Mouse (Mus musculus): ENCODE results near the gene Eif3l.

Eif3l gene

DNA sequence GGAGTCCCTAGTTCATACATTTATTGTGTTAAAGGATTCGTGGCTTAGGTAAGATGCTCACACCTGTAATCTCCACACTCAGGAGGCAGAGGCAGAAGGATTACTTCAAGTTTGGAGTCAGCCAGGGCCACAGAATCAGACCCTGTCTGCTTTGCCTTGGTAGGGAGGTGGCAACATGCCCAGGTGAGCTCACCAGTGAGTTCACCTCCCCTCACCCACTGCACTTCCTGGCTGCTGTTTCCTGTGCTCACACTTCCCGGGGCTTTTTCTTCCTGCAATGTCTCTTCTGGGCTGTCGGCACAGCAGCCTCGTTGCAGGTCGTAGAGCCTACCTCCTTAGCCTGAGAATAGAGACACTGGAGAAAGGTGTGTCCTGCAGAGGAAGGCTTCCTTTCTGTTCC lies 40.3 kb downstream of the Eif3l start:
- DNase-seq (ENCODE audit: low read depth, low spot score) = no peak
- H3K36me3 ChIP-seq (ENCODE audit: control insufficient read depth, insufficient read depth, low read length, poor library complexity, severe bottlenecking) = peaks cover 13% of the 10 kb centered on the region
- H3K27me3 ChIP-seq (ENCODE audit: control insufficient read depth, insufficient read depth, low read length, poor library complexity, severe bottlenecking) = no peaks in the 10 kb centered on the region

GRCm38 (mm10) chr15:79119491-79119890 lies 44.5 kb downstream of the Eif3l start:
- DNase-seq (ENCODE audit: low read depth, low spot score) = no peak
- H3K36me3 ChIP-seq (ENCODE audit: control insufficient read depth, insufficient read depth, low read length, poor library complexity, severe bottlenecking) = peaks cover 12% of the 10 kb centered on the region
- H3K27me3 ChIP-seq (ENCODE audit: control insufficient read depth, insufficient read depth, low read length, poor library complexity, severe bottlenecking) = no peaks in the 10 kb centered on the region

DNA sequence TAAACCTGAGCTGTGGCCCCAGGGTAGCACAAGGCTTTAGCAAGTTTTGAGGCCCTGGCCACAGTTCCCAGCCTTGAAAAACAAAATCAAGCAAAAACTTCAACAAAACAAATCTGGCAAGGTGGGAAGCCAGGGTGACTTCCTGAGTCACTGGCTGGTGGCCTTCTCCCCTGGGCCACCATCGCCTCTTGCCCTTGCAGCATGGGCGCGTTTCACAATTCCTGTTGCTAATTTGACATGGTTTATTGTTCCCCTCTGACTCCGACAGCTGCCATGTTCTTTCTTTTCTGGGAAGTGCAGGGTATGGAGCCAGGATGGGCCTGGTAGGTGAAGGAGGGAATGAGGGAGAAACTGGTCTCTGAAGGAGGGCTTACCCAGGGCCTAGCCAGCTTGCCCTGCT lies 47.1 kb downstream of the Eif3l start:
- DNase-seq (ENCODE audit: low read depth, low spot score) = no peak
- H3K27me3 ChIP-seq (ENCODE audit: control insufficient read depth, insufficient read depth, low read length, poor library complexity, severe bottlenecking) = no peaks in the 10 kb centered on the region
- H3K36me3 ChIP-seq (ENCODE audit: control insufficient read depth, insufficient read depth, low read length, poor library complexity, severe bottlenecking) = peaks cover 8% of the 10 kb centered on the region

- H3K36me3 ChIP-seq (ENCODE audit: control insufficient read depth, insufficient read depth, low read length, poor library complexity, severe bottlenecking) = peaks cover 10% of the 10 kb centered on the region
- no peak for DNase-seq (ENCODE audit: low read depth, low spot score)
- no peaks in the 10 kb centered on the region for H3K27me3 ChIP-seq (ENCODE audit: control insufficient read depth, insufficient read depth, low read length, poor library complexity, severe bottlenecking)
These were observed 47.6 kb downstream of the Eif3l start for GRCm38 (mm10) chr15:79122546-79122945.

DNA sequence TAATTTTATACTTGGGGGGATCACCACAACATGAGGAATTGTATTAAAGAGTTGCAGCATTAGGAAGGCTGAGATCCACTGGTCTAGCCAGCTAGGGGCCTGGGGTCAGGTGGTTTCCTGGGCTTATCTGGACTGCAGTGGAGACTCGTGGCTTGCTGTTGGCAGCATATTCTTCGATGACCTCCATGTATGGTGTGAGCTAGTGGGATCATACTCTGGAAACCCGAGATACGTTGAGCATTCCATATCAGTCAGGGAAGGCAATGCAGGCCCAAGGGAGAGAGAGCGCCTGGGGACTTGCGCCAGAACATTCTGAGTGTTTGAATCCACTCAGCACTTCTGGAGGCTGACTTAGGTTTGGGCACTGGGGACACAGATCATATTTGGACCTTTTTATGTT lies 48.8 kb downstream of the Eif3l start:
- no peaks in the 10 kb centered on the region for H3K27me3 ChIP-seq (ENCODE audit: control insufficient read depth, insufficient read depth, low read length, poor library complexity, severe bottlenecking)
- no peak for DNase-seq (ENCODE audit: low read depth, low spot score)
- peaks cover 14% of the 10 kb centered on the region for H3K36me3 ChIP-seq (ENCODE audit: control insufficient read depth, insufficient read depth, low read length, poor library complexity, severe bottlenecking)

- DNase-seq (ENCODE audit: low read depth, low spot score) = no peak
- peaks cover 14% of the 10 kb centered on the region for H3K36me3 ChIP-seq (ENCODE audit: control insufficient read depth, insufficient read depth, low read length, poor library complexity, severe bottlenecking)
- H3K27me3 ChIP-seq (ENCODE audit: control insufficient read depth, insufficient read depth, low read length, poor library complexity, severe bottlenecking) = no peaks in the 10 kb centered on the region
These were observed 49.4 kb downstream of the Eif3l start for GRCm38 (mm10) chr15:79124331-79124875.

DNA sequence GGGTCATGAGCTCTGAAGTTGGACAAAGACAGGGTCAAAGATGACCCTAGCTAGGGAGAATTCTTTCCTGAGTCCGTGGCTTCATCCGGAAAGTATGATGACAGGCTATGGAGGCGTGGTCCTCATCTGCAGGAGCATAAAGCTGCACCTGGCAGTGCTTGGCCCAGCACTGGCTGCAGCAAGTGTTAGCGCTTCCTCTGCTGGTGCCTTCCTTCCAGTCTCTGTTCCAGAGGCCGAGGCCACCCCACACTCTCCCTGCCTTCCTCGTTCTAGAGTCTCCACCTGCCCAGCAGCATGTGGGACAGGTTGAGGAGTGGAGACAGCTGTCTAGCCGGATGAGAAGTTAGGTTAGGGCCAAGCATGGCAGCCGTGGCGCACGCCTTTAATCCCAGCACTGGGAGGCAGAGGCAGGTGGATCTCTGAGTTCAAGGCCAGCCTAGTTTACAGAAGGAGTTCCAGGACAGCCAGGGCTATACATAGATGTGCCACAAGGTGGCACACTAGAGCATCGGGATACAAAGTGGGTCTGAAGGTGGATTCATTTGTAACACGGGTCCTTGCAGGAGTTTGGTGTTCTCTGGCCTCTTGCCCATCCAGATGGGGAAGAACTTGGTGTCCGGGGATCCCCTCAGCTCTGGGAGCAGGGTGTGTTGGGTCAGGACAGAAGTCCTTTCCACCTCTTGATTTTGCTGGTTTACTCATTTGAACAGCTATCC lies 51.4 kb downstream of the Eif3l start:
- H3K27me3 ChIP-seq (ENCODE audit: control insufficient read depth, insufficient read depth, low read length, poor library complexity, severe bottlenecking) = no peaks in the 10 kb centered on the region
- peak; percentile 70 for DNase-seq (ENCODE audit: low read depth, low spot score)
- H3K36me3 ChIP-seq (ENCODE audit: control insufficient read depth, insufficient read depth, low read length, poor library complexity, severe bottlenecking) = peaks cover 15% of the 10 kb centered on the region

DNA sequence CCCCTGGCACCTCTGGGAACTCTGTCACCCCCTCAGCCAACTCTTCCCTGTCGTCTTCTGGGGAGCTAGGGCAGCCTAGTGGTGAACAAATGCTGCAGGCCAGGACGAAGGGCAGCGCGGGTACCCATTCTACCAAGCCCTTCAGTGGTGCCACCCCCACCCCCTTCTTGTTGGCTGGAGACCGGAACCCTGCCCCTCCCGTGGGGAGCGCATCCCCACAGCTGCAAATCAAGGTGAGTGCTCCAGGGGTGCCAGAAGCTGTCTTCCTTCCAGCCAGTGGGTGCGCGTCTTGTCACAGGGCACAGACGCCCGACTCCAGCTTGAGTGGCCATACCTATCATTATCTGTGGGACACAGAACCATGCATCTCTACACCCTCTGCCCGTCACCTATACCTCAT lies 52.1 kb downstream of the Eif3l start:
- Histone ChIP-seq H3K27me3 (ENCODE audit: control insufficient read depth, insufficient read depth, low read length, poor library complexity, severe bottlenecking) (no peaks in the 10 kb centered on the region), H3K36me3 (ENCODE audit: control insufficient read depth, insufficient read depth, low read length, poor library complexity, severe bottlenecking) (peaks cover 18% of the 10 kb centered on the region)
- no peak for DNase-seq (ENCODE audit: low read depth, low spot score)

- H3K27me3 ChIP-seq (ENCODE audit: control insufficient read depth, insufficient read depth, low read length, poor library complexity, severe bottlenecking) = no peaks in the 10 kb centered on the region
- peaks cover 19% of the 10 kb centered on the region for H3K36me3 ChIP-seq (ENCODE audit: control insufficient read depth, insufficient read depth, low read length, poor library complexity, severe bottlenecking)
- peak; percentile 29 for DNase-seq (ENCODE audit: low read depth, low spot score)
These were observed 53.2 kb downstream of the Eif3l start for GRCm38 (mm10) chr15:79128208-79128607.

DNA sequence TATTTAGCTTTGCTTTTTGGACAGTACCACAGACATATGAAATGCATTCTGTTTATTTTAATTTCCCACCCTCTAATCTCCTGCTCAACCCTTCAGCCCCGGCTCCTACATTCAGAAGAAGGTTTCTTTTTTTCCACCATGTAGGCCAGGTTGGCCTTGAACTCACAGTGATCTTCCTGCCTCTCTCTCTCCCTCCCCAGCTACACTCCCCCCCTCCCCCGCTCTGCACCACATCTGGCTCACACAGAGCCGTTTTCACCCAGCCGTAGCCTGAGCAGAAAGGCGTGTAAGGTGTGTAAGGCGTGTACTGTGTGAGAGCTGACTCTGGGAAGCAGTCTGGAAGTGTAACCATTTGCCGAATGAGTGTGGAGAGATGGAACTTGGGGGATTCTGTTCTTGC lies 54.3 kb downstream of the Eif3l start:
- peaks cover 19% of the 10 kb centered on the region for H3K36me3 ChIP-seq (ENCODE audit: control insufficient read depth, insufficient read depth, low read length, poor library complexity, severe bottlenecking)
- H3K27me3 ChIP-seq (ENCODE audit: control insufficient read depth, insufficient read depth, low read length, poor library complexity, severe bottlenecking) = no peaks in the 10 kb centered on the region
- DNase-seq (ENCODE audit: low read depth, low spot score) = no peak

DNA sequence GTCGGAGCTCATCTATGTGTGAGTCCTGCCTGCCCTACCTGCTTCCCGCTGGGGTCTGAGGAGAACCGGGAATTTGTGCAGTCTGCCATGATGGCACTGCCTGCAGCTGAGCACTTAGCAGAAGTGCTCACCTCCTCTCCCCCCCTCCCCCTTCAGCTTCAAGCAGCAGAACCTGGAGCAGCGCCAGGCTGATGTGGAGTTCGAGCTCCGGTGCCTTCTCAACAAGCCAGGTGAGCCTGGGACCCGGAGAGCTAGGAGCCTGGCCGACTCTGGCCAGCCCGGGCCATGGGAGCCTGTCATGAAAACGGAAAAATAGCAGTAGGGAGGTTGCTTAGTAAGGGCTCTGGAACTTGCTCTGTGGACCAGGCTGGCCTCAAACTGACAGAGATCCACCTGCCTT lies 55.8 kb downstream of the Eif3l start:
- no peaks in the 10 kb centered on the region for H3K27me3 ChIP-seq (ENCODE audit: control insufficient read depth, insufficient read depth, low read length, poor library complexity, severe bottlenecking)
- DNase-seq (ENCODE audit: low read depth, low spot score) = no peak
- H3K36me3 ChIP-seq (ENCODE audit: control insufficient read depth, insufficient read depth, low read length, poor library complexity, severe bottlenecking) = peaks cover 17% of the 10 kb centered on the region

GRCm38 (mm10) chr15:79131442-79131841 lies 56.5 kb downstream of the Eif3l start:
- no peak for DNase-seq (ENCODE audit: low read depth, low spot score)
- Histone ChIP-seq H3K27me3 (ENCODE audit: control insufficient read depth, insufficient read depth, low read length, poor library complexity, severe bottlenecking) (no peaks in the 10 kb centered on the region), H3K36me3 (ENCODE audit: control insufficient read depth, insufficient read depth, low read length, poor library complexity, severe bottlenecking) (peaks cover 17% of the 10 kb centered on the region)

GRCm38 (mm10) chr15:79133191-79133661 lies 58.2 kb downstream of the Eif3l start:
- Histone ChIP-seq H3K27me3 (ENCODE audit: control insufficient read depth, insufficient read depth, low read length, poor library complexity, severe bottlenecking) (no peaks in the 10 kb centered on the region), H3K36me3 (ENCODE audit: control insufficient read depth, insufficient read depth, low read length, poor library complexity, severe bottlenecking) (peaks cover 14% of the 10 kb centered on the region; the same call in 1 of the 2 replicates)
- DNase-seq (ENCODE audit: low read depth, low spot score) = no peak

- no peak for DNase-seq (ENCODE audit: low read depth, low spot score)
- H3K36me3 ChIP-seq (ENCODE audit: control insufficient read depth, insufficient read depth, low read length, poor library complexity, severe bottlenecking) = peaks cover 11% of the 10 kb centered on the region; the same call in 1 of the 2 replicates
- H3K27me3 ChIP-seq (ENCODE audit: control insufficient read depth, insufficient read depth, low read length, poor library complexity, severe bottlenecking) = no peaks in the 10 kb centered on the region
These were observed 59.7 kb downstream of the Eif3l start for GRCm38 (mm10) chr15:79134496-79135270.

GRCm38 (mm10) chr15:79135332-79135731 lies 60.4 kb downstream of the Eif3l start:
- Histone ChIP-seq H3K36me3 (ENCODE audit: control insufficient read depth, insufficient read depth, low read length, poor library complexity, severe bottlenecking) (peaks cover 9% of the 10 kb centered on the region; the same call in 1 of the 2 replicates), H3K27me3 (ENCODE audit: control insufficient read depth, insufficient read depth, low read length, poor library complexity, severe bottlenecking) (no peaks in the 10 kb centered on the region)
- DNase-seq (ENCODE audit: low read depth, low spot score) = no peak

All from splenic B cell, adult 2 months (primary cell).